20 mouse cellular contexts compared by ENCODE assay signal in the genomic region with DNA sequence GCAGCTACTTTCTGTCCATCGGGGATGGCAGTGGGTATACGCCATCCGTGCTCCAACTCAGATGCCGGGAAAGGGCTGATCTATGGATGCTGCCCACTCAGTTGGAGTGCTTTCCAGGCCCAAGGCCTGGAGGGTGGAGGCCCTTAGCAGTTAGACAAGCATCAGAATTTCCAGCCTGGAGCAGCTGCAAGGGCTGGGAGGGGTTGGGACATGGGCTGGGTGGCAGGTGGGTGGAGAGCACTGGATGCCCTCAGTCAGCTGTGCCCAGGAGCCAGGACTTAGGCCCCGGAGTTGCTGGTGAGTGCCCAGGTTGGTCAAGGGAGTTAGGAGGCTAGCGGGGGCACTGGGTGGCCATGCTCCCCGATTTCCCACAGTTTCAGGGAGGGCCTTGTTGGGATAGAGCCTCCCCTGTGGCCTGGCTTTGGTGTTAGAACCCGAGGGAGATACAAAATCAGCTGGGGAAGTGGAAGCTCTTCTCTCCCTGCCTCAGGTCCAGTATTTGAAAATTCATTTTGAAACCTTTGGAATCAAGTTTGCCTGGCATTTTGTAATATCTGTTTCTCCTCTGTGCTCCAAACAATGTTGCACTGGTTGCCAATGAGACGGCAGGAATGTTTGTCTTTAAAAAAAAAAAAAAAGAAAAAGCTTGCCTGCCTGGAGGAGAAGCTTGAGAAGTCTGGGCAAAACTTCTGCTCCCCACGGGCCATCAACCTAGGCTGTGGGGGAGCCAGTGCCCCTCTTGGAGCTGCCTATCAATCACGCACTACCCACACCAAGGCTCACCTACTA. TPM values are rescaled to one million over a fixed set of nuclear protein-coding genes. Genes with fewer than 3 reads are reported as not detected.
DNase-seq lines count a peak whose midpoint lies in the region; ATAC-seq and TF ChIP-seq lines count a peak whose summit lies in the region.
"Had no signal": no experiment of that assay in that cellular context is flagged by ENCODE, and none has a peak within 500 bp of the region (broad histone marks: within the 10 kb centered on the region; RNA-seq: fewer than 3 reads in every experiment).

No protein-coding gene starts in this region.

- WGBS in hindbrain, embryonic 10.5 days: 79% methylated on average over 11 of the region's 11 CpGs
- WGBS in hindbrain, embryonic 12.5 days: 77% methylated on average over 11 of the region's 11 CpGs
- WGBS in midbrain, embryonic 12.5 days: 80% methylated on average over 11 of the region's 11 CpGs
- 79% methylated on average over 11 of the region's 11 CpGs for WGBS in midbrain, embryonic 15.5 days
- 72% methylated on average over 11 of the region's 11 CpGs for WGBS in hindbrain, embryonic 16.5 days
- WGBS in stomach, postnatal 0 days: 71% methylated on average over 11 of the region's 11 CpGs
- 77% methylated on average over 11 of the region's 11 CpGs for WGBS in forebrain, embryonic 16.5 days

- H3K4me2 ChIP-seq in hindbrain, embryonic 12.5 days (replicated peaks): no peak overlapping the region; the same call in 1 of the 2 replicates
- H3K4me2 ChIP-seq in midbrain, embryonic 12.5 days (replicated peaks): peak overlapping the region; percentile 4; the same call in 1 of the 2 replicates
- H3K4me2 ChIP-seq in midbrain, embryonic 15.5 days: no peak overlapping the region
- H3K4me2 ChIP-seq in hindbrain, embryonic 16.5 days (ENCODE audit: low read length): peak overlapping the region; percentile 13
- H3K4me2 ChIP-seq in stomach, postnatal 0 days (replicated peaks; ENCODE audit: low read depth): no peak overlapping the region
- H3K4me2 ChIP-seq in forebrain, embryonic 16.5 days (ENCODE audit: low read length): no peak overlapping the region
- H3K4me2 ChIP-seq: forebrain, embryonic 13.5 days; liver, embryonic 11.5 days; stomach, embryonic 15.5 days had no signal

- no peak for ATAC-seq in hindbrain, embryonic 12.5 days (ENCODE audit: low FRiP score)
- no peak for ATAC-seq in midbrain, embryonic 12.5 days (ENCODE audit: low FRiP score, low read depth)
- ATAC-seq in midbrain, embryonic 15.5 days (replicated peaks): no peak
- no peak for ATAC-seq in hindbrain, embryonic 16.5 days
- ATAC-seq in stomach, postnatal 0 days (ENCODE audit: low FRiP score, low TSS enrichment): 0 out of 2 replicates have a peak, but pooled peaks have one; percentile 16
- ATAC-seq in forebrain, embryonic 16.5 days: no peak
- ATAC-seq: forebrain, embryonic 13.5 days; inflammation-experienced regulatory T-cells, adult 6 months had no signal

- H3K9ac ChIP-seq in hindbrain, embryonic 12.5 days: no peak overlapping the region
- no peak overlapping the region for H3K9ac ChIP-seq in midbrain, embryonic 12.5 days (replicated peaks)
- no peak overlapping the region for H3K9ac ChIP-seq in midbrain, embryonic 15.5 days
- H3K9ac ChIP-seq in hindbrain, embryonic 16.5 days (ENCODE audit: low read depth, low read length): 0 out of 2 replicates have a peak overlapping the region, but pooled peaks have one; percentile 17
- H3K9ac ChIP-seq in stomach, postnatal 0 days (ENCODE audit: low read length): no peak overlapping the region
- no peak overlapping the region for H3K9ac ChIP-seq in forebrain, embryonic 16.5 days (replicated peaks; ENCODE audit: low read depth, low read length)
- H3K9ac ChIP-seq: forebrain, embryonic 13.5 days; stomach, embryonic 15.5 days had no signal

- H3K4me1 ChIP-seq in hindbrain, embryonic 10.5 days (replicated peaks): peaks cover 32% of the 10 kb centered on the region
- H3K4me1 ChIP-seq in hindbrain, embryonic 12.5 days: peaks cover 20% of the 10 kb centered on the region
- peaks cover 8% of the 10 kb centered on the region; the same call in 1 of the 2 replicates for H3K4me1 ChIP-seq in midbrain, embryonic 12.5 days
- H3K4me1 ChIP-seq in midbrain, embryonic 15.5 days: 0 out of 2 replicates have a peak, but pooled peaks cover 6% of the 10 kb centered on the region
- H3K4me1 ChIP-seq in hindbrain, embryonic 16.5 days (ENCODE audit: control insufficient read depth, insufficient read depth, low read depth, low read length): no peaks in the 10 kb centered on the region; the same call in 1 of the 2 replicates
- H3K4me1 ChIP-seq in stomach, postnatal 0 days (replicated peaks; ENCODE audit: control insufficient read depth, insufficient read depth): no peaks in the 10 kb centered on the region
- H3K4me1 ChIP-seq in forebrain, embryonic 16.5 days (replicated peaks; ENCODE audit: control insufficient read depth, insufficient read depth, low read length): peaks cover 5% of the 10 kb centered on the region; the same call in 1 of the 2 replicates
- H3K4me1 ChIP-seq: stomach, embryonic 15.5 days had no signal

- H3K27me3 ChIP-seq in hindbrain, embryonic 10.5 days (ENCODE audit: insufficient read depth, poor library complexity, severe bottlenecking): 0 out of 2 replicates have a peak, but pooled peaks cover 2% of the 10 kb centered on the region
- H3K27me3 ChIP-seq in hindbrain, embryonic 12.5 days: no peaks in the 10 kb centered on the region; the same call in 1 of the 2 replicates
- H3K27me3 ChIP-seq in midbrain, embryonic 12.5 days: peaks cover 12% of the 10 kb centered on the region; the same call in 1 of the 2 replicates
- H3K27me3 ChIP-seq in midbrain, embryonic 15.5 days (replicated peaks): no peaks in the 10 kb centered on the region
- no peaks in the 10 kb centered on the region for H3K27me3 ChIP-seq in hindbrain, embryonic 16.5 days (replicated peaks; ENCODE audit: control insufficient read depth, insufficient read depth, low read length)
- H3K27me3 ChIP-seq in stomach, postnatal 0 days (ENCODE audit: control insufficient read depth, insufficient read depth, low read length): no peaks in the 10 kb centered on the region
- no peaks in the 10 kb centered on the region for H3K27me3 ChIP-seq in forebrain, embryonic 16.5 days (replicated peaks; ENCODE audit: control insufficient read depth, insufficient read depth, low read length)
- H3K27me3 ChIP-seq: forebrain, embryonic 13.5 days; stomach, embryonic 15.5 days had no signal

- H3K27ac ChIP-seq in hindbrain, embryonic 10.5 days: peak overlapping the region; percentile 80
- H3K27ac ChIP-seq in hindbrain, embryonic 12.5 days: no peak overlapping the region; the same call in 1 of the 2 replicates
- H3K27ac ChIP-seq in midbrain, embryonic 12.5 days (replicated peaks): no peak overlapping the region
- no peak overlapping the region for H3K27ac ChIP-seq in midbrain, embryonic 15.5 days
- 0 out of 2 replicates have a peak overlapping the region, but pooled peaks have one; percentile 6 for H3K27ac ChIP-seq in hindbrain, embryonic 16.5 days (ENCODE audit: low read depth, low read length)
- H3K27ac ChIP-seq in stomach, postnatal 0 days (replicated peaks): no peak overlapping the region
- no peak overlapping the region for H3K27ac ChIP-seq in forebrain, embryonic 16.5 days (ENCODE audit: low read length)
- H3K27ac ChIP-seq: forebrain, embryonic 13.5 days; stomach, embryonic 15.5 days had no signal

- TF ChIP-seq CTCF in stomach, postnatal 0 days (IDR thresholded peaks at IDR 0.05; ENCODE audit: low read depth): no peak

- H3K36me3 ChIP-seq in hindbrain, embryonic 10.5 days: no peaks in the 10 kb centered on the region
- no peaks in the 10 kb centered on the region for H3K36me3 ChIP-seq in hindbrain, embryonic 12.5 days
- no peaks in the 10 kb centered on the region for H3K36me3 ChIP-seq in midbrain, embryonic 12.5 days
- no peaks in the 10 kb centered on the region for H3K36me3 ChIP-seq in midbrain, embryonic 15.5 days (replicated peaks)
- no peaks in the 10 kb centered on the region for H3K36me3 ChIP-seq in hindbrain, embryonic 16.5 days (ENCODE audit: control insufficient read depth, insufficient read depth, low read length)
- H3K36me3 ChIP-seq in stomach, postnatal 0 days (ENCODE audit: control insufficient read depth, insufficient read depth, low read length): no peaks in the 10 kb centered on the region
- H3K36me3 ChIP-seq in forebrain, embryonic 16.5 days (ENCODE audit: control insufficient read depth, insufficient read depth): no peaks in the 10 kb centered on the region
- H3K36me3 ChIP-seq: stomach, embryonic 15.5 days had no signal

- DNase-seq in hindbrain, embryonic 10.5 days (ENCODE audit: low spot score): no peak
- no peak for DNase-seq in stomach, postnatal 0 days (ENCODE audit: low spot score)
- no peak for DNase-seq in cerebellum, adult 11-12 months
- DNase-seq: adrenal gland, postnatal 36 days; cerebellum, adult 9-10 months; heart, postnatal 10 days; kidney, adult 8-10 months; kidney, postnatal 4 days; lung, adult 2 months; spleen, adult 18-20 months had no signal

- H3K9me3 ChIP-seq in hindbrain, embryonic 10.5 days: no peaks in the 10 kb centered on the region
- H3K9me3 ChIP-seq in hindbrain, embryonic 12.5 days (replicated peaks): no peaks in the 10 kb centered on the region
- H3K9me3 ChIP-seq in midbrain, embryonic 12.5 days: no peaks in the 10 kb centered on the region
- no peaks in the 10 kb centered on the region for H3K9me3 ChIP-seq in midbrain, embryonic 15.5 days
- no peaks in the 10 kb centered on the region for H3K9me3 ChIP-seq in hindbrain, embryonic 16.5 days (ENCODE audit: control insufficient read depth, low read length)
- no peaks in the 10 kb centered on the region for H3K9me3 ChIP-seq in stomach, postnatal 0 days (ENCODE audit: control insufficient read depth, low read length)
- H3K9me3 ChIP-seq in forebrain, embryonic 16.5 days (ENCODE audit: control insufficient read depth, low read length): no peaks in the 10 kb centered on the region
- H3K9me3 ChIP-seq: forebrain, embryonic 13.5 days; stomach, embryonic 15.5 days had no signal

- H3K4me3 ChIP-seq in hindbrain, embryonic 10.5 days: no peak overlapping the region
- H3K4me3 ChIP-seq in hindbrain, embryonic 12.5 days: no peak overlapping the region
- H3K4me3 ChIP-seq in midbrain, embryonic 12.5 days: no peak overlapping the region
- no peak overlapping the region for H3K4me3 ChIP-seq in midbrain, embryonic 15.5 days
- no peak overlapping the region for H3K4me3 ChIP-seq in hindbrain, embryonic 16.5 days (ENCODE audit: low read length)
- H3K4me3 ChIP-seq in stomach, postnatal 0 days (ENCODE audit: low read depth, low read length): no peak overlapping the region
- H3K4me3 ChIP-seq in forebrain, embryonic 16.5 days (replicated peaks; ENCODE audit: low read length): no peak overlapping the region
- H3K4me3 ChIP-seq: forebrain, embryonic 13.5 days; stomach, embryonic 15.5 days had no signal

- no peak for TF ChIP-seq EP300 in stomach, postnatal 0 days (optimal IDR thresholded peaks at IDR 0.05)

RNA-seq across cellular contexts. Expression of a gene that starts 1.2 kb away (rescaled TPM):
- polyA plus RNA-seq in hindbrain, embryonic 10.5 days (2016; fragmentation: Nextera tagmentation; extraction: Ambion mirVana): 6.5 and 10.1 TPM in 2 replicates
- polyA plus RNA-seq in hindbrain, embryonic 12.5 days (2016; fragmentation: Nextera tagmentation; extraction: Ambion mirVana): 5.6 and 9.0 TPM in 2 replicates
- polyA plus RNA-seq in midbrain, embryonic 12.5 days (2016; fragmentation: Nextera tagmentation; extraction: Ambion mirVana): 3.0 and 3.7 TPM in 2 replicates
- 8.9 and 11.0 TPM in 2 replicates for polyA plus RNA-seq in midbrain, embryonic 15.5 days (2015; fragmentation: Nextera tagmentation; extraction: Ambion mirVana)
- polyA plus RNA-seq in hindbrain, embryonic 16.5 days (2015; fragmentation: Nextera tagmentation; extraction: Ambion mirVana): 13.3 and 14.0 TPM in 2 replicates
- polyA plus RNA-seq in stomach, postnatal 0 days (2015; fragmentation: Nextera tagmentation; extraction: Ambion mirVana): 0.74 and 1.0 TPM in 2 replicates
- polyA plus RNA-seq in forebrain, embryonic 16.5 days (2015; fragmentation: Nextera tagmentation; extraction: Ambion mirVana): 5.2 and 5.7 TPM in 2 replicates
- polyA plus RNA-seq: C2C12 had no signal

RNA-seq across cellular contexts. Expression of a gene that starts 54.0 kb away (rescaled TPM):
- 1.8 and 2.0 TPM in 2 replicates for polyA plus RNA-seq in hindbrain, embryonic 10.5 days (2016; fragmentation: Nextera tagmentation; extraction: Ambion mirVana)
- polyA plus RNA-seq in hindbrain, embryonic 12.5 days (2016; fragmentation: Nextera tagmentation; extraction: Ambion mirVana): 1.9 and 2.9 TPM in 2 replicates
- 1.7 and 2.3 TPM in 2 replicates for polyA plus RNA-seq in midbrain, embryonic 12.5 days (2016; fragmentation: Nextera tagmentation; extraction: Ambion mirVana)
- 2.5 and 3.0 TPM in 2 replicates for polyA plus RNA-seq in midbrain, embryonic 15.5 days (2015; fragmentation: Nextera tagmentation; extraction: Ambion mirVana)
- 2.4 TPM in 2 replicates for polyA plus RNA-seq in hindbrain, embryonic 16.5 days (2015; fragmentation: Nextera tagmentation; extraction: Ambion mirVana)
- polyA plus RNA-seq in stomach, postnatal 0 days (2015; fragmentation: Nextera tagmentation; extraction: Ambion mirVana): 4.2 and 4.3 TPM in 2 replicates
- polyA plus RNA-seq in forebrain, embryonic 16.5 days (2015; fragmentation: Nextera tagmentation; extraction: Ambion mirVana): 1.9 and 2.8 TPM in 2 replicates

Comparison
In these comparisons a context has a peak if more than half of its experiments do, and no peak if none do; other contexts are left out.
1. H3K27ac ChIP-seq: peak in hindbrain, embryonic 10.5 days (single experiment) and hindbrain, embryonic 16.5 days (single experiment); none in hindbrain, embryonic 12.5 days (single experiment), midbrain, embryonic 12.5 days (single experiment), midbrain, embryonic 15.5 days (single experiment), stomach, postnatal 0 days (single experiment) and forebrain, embryonic 16.5 days (single experiment).
2. H3K4me2 ChIP-seq: peak in midbrain, embryonic 12.5 days (single experiment) and hindbrain, embryonic 16.5 days (single experiment); none in hindbrain, embryonic 12.5 days (single experiment), midbrain, embryonic 15.5 days (single experiment), stomach, postnatal 0 days (single experiment) and forebrain, embryonic 16.5 days (single experiment).